Mouse (Mus musculus): ENCODE results near the gene Rpl10-ps3. TPM values are rescaled to one million over a fixed set of nuclear protein-coding genes. Genes with fewer than 3 reads are reported as not detected.
A peak's percentile ranks its signal among the peaks of the same experiment; 100 is the strongest.

Rpl10-ps3 gene
- total RNA-seq, 4 experiments from 2014 or later = 449 to 526 (median 506) TPM

DNA sequence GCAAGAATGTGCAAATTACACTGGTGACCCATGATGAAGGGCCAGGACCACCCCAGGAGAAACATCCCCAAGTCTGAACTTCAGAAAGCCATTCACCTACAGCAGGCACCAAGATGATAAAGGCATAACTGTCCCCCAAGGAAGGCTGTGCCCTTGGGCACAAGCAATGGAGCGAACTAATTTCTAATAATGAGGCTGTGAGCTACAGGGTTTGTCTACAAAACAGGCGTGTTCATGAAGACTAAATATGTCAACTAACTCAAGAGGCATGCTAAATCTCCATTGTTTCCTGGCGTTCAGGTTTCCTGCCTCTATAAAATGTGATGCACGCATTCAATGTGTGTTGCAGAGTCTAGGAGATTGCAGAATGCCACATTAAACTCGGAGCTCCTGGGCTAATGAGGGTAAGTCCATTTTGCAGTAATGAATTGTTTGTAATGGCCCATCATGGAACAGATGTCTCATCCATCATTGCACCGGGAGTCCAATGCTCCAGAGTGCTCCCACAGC is 33.7 kb downstream of the Rpl10-ps3 start:
- no peak for DNase-seq (ENCODE audit: low spot score in 2 of 2)

DNA sequence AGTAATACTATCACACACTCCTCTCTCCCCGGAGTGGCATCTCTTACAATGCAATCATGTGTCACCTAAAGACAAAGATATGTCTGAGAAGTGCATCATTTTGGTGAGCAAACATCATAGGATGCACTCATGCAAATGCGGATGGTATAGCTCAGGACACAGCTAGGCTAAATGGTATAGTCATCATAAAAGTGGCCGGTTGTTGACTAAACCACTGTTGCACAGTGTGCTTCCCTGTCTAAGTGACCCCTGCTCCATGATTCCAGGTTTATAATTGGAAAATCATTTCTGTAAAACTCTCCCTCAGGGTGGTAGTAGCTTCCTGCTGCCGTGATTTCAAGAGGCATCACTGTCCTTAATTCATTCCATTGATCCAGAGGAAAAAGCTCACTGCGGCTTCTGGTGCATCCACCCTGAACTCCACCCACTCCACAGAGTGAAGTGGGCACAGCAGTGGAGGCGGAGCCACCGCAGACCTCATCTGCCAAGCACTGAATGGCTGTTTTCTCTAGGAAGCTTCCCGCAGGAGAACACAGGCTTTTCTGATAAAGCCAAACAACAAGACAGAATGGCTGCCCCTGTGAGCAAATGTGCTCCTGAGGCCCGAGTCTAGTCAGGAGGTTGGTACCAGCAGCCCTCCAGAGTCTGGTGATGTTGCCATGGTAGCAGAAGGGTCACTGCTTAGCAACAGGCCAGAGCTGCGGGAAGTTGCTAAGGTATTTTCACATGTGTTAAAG is 38.9 kb downstream of the Rpl10-ps3 start:
- peak; percentile 50 to 51 for DNase-seq (ENCODE audit: low spot score in 2 of 2)

DNA sequence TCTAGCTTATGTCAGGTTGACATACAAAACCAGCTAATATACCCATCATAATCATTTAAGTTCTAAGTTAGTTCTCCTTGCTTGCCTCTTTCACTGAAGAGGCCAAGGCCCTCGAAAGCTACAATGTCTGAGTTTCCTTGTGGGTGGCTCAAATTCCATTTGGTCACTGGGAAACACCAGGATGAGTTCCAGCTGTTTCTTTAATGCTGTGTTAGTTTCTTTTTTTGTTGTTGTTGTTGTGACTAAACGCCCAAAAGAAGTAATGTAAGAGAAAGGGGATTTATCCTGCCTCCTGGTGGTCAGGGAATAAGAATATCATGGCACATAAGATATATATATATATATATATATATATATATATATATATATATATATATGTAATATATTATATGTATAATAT is 39.7 kb downstream of the Rpl10-ps3 start:
- DNase-seq (ENCODE audit: low spot score in 2 of 2) = no peak

DNA sequence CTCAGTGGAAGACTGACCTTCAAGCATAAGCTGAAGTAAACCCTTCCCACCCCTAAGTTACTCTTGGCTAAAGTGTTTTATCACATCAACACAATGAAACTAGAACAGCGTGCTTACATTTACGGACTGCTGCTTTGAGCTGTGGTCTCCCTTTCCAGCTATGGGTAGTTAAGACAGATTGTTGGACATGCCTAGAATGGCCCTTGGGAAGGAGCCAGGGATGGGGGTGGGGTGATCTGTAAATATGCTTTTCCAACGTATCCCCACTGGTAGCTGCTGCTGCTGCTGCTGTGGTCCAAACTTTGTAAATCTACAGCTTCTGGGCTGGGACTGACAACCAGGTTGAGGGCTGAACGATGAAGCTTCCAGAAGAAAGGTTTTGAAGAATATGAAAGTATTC is 40.8 kb downstream of the Rpl10-ps3 start:
- no peak for DNase-seq (ENCODE audit: low spot score in 2 of 2)

DNA sequence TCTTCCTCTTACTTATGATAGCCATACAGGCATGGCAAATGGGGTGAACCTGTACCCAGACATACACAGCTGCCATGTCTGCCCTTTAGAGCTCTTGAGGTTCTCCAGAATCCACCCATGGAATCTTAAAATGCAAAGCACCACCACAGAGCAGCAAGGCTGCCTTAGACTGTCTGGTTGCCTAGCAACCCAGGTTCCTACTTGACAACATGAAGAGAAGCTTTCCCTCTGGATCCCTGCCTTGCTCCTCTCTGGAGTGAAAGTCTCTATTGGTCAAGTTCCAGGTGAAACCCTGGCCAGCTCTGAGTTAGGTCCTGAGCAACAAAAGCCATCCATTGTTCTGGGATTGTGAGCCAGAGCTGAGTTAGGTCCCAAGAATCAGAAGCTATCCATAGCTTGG is 43.0 kb downstream of the Rpl10-ps3 start:
- peak; percentile 62 to 67 for DNase-seq (ENCODE audit: low spot score in 2 of 2)

DNA sequence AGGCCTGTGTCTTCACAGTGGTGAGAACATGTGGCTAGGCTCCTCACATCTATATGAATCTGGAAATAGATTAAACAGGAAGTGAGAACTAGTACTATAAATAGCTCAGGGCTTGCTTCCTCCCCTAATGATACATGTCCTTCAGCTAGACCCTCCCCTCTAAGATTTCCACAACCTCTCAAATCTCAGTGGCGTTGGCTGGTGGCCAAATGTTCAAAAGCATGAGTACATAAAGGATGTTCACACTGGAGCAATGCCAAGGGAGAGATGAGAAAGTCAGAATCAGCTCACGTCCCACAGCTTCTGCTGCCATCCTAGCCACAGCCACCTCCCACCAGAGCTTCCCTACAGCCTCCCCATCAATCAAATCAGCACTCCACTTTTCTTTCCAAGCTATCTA is 46.4 kb downstream of the Rpl10-ps3 start:
- no peak for DNase-seq (ENCODE audit: low spot score in 2 of 2)

Other genes starting within 250 kb of the Rpl10-ps3 start
- under 1 TPM in 2 of 4 experiments, not detected in 2; 0.36 to 0.39 TPM for gene Plet1, start 149.6 kb upstream of the Rpl10-ps3 start, total RNA-seq (2022)
- gene Pts, start 183.8 kb upstream of the Rpl10-ps3 start, total RNA-seq (2022) = 10 to 100 TPM; 34.3 to 38.0 (median 35.7) TPM
- 10 to 100 TPM; 25.3 to 29.3 (median 27.6) TPM for gene Il18, start 209.9 kb upstream of the Rpl10-ps3 start, total RNA-seq (2022)
- gene Bco2, start 210.2 kb upstream of the Rpl10-ps3 start, total RNA-seq (2022) = 1 to 10 TPM; 3.2 to 5.4 (median 4.1) TPM
- not detected for gene Tex12, start 216.4 kb upstream of the Rpl10-ps3 start, total RNA-seq (2022)

Data from layer of hippocampus, adult 8-10 months (tissue).